Comparison of ENCODE assay signal across 23 mouse cellular contexts in genomic region chr6:55647771-55648280, GRCm38 (mm10). TPM values are rescaled to one million over a fixed set of nuclear protein-coding genes. Genes with fewer than 3 reads are reported as not detected.
DNase-seq lines count a peak whose midpoint lies in the region; ATAC-seq and TF ChIP-seq lines count a peak whose summit lies in the region.
"Had no signal": no experiment of that assay in that cellular context is flagged by ENCODE, and none has a peak within 500 bp of the region (broad histone marks: within the 10 kb centered on the region; RNA-seq: fewer than 3 reads in every experiment).

No protein-coding gene starts in this region.

- ATAC-seq in midbrain, embryonic 14.5 days (ENCODE audit: low FRiP score, low TSS enrichment) = no peak
- ATAC-seq in midbrain, embryonic 11.5 days (ENCODE audit: low FRiP score) = no peak
- ATAC-seq in forebrain, postnatal 0 days = peak; percentile 44
- peak; percentile 46; the same call in 1 of the 2 replicates for ATAC-seq in midbrain, embryonic 16.5 days
- ATAC-seq in erythroblast, adult 5-6 weeks (replicated peaks; ENCODE audit: low FRiP score, poor library complexity, severe bottlenecking) = no peak
- ATAC-seq: intestine, embryonic 15.5 days; lung, postnatal 0 days had no signal

- DNase-seq in heart, adult 8-10 months (ENCODE audit: low spot score) = peak; percentile 14
- no peak for DNase-seq in heart, postnatal 4 days
- DNase-seq in midbrain, embryonic 14.5 days = peak; percentile 17
- no peak for DNase-seq in midbrain, embryonic 11.5 days (ENCODE audit: low spot score, missing footprints)
- peak; percentile 46 for DNase-seq in forebrain, postnatal 0 days
- no peak for DNase-seq in cerebellum, adult 11 months
- DNase-seq: cerebellum, adult 9-11 months; kidney, postnatal 4 days had no signal

- 42% methylated on average over 8 of the region's 8 CpGs for WGBS in midbrain, embryonic 14.5 days
- WGBS in midbrain, embryonic 11.5 days = 70% methylated on average over 8 of the region's 8 CpGs
- 20% methylated on average over 8 of the region's 8 CpGs for WGBS in forebrain, postnatal 0 days
- 45% methylated on average over 8 of the region's 8 CpGs for WGBS in midbrain, embryonic 16.5 days

- no peak overlapping the region for H3K4me2 ChIP-seq in midbrain, embryonic 14.5 days (ENCODE audit: low read length)
- H3K4me2 ChIP-seq in midbrain, embryonic 11.5 days = no peak overlapping the region
- no peak overlapping the region for H3K4me2 ChIP-seq in forebrain, postnatal 0 days (ENCODE audit: low read depth)
- no peak overlapping the region for H3K4me2 ChIP-seq in midbrain, embryonic 16.5 days (ENCODE audit: low read length)
- H3K4me2 ChIP-seq: intestine, embryonic 15.5 days; kidney, embryonic 15.5 days; neural tube, embryonic 12.5 days had no signal

- TF ChIP-seq CTCF in forebrain, postnatal 0 days (IDR thresholded peaks at IDR 0.05; ENCODE audit: low read depth) = no peak

- no peak overlapping the region for H3K9ac ChIP-seq in midbrain, embryonic 14.5 days (replicated peaks; ENCODE audit: low read length)
- H3K9ac ChIP-seq in midbrain, embryonic 11.5 days (ENCODE audit: low read length) = no peak overlapping the region
- no peak overlapping the region for H3K9ac ChIP-seq in forebrain, postnatal 0 days
- no peak overlapping the region for H3K9ac ChIP-seq in midbrain, embryonic 16.5 days (ENCODE audit: low read depth, low read length)
- H3K9ac ChIP-seq: intestine, embryonic 15.5 days; kidney, embryonic 15.5 days; neural tube, embryonic 12.5 days had no signal

- H3K27ac ChIP-seq in midbrain, embryonic 14.5 days (replicated peaks; ENCODE audit: low read depth, low read length) = peak overlapping the region; percentile 17; the same call in 1 of the 2 replicates
- no peak overlapping the region for H3K27ac ChIP-seq in midbrain, embryonic 11.5 days (ENCODE audit: low read depth, low read length)
- H3K27ac ChIP-seq in forebrain, postnatal 0 days (ENCODE audit: low read depth, low read length) = peak overlapping the region; percentile 85
- no peak overlapping the region for H3K27ac ChIP-seq in midbrain, embryonic 16.5 days (ENCODE audit: low read length)
- H3K27ac ChIP-seq: kidney, embryonic 15.5 days; neural tube, embryonic 12.5 days; stomach, postnatal 0 days had no signal

- no peaks in the 10 kb centered on the region for H3K27me3 ChIP-seq in midbrain, embryonic 14.5 days (ENCODE audit: control insufficient read depth, insufficient read depth, low read length)
- no peaks in the 10 kb centered on the region for H3K27me3 ChIP-seq in midbrain, embryonic 11.5 days (ENCODE audit: control insufficient read depth, insufficient read depth, low read length)
- H3K27me3 ChIP-seq in forebrain, postnatal 0 days (ENCODE audit: insufficient read depth, low read length) = no peaks in the 10 kb centered on the region
- no peaks in the 10 kb centered on the region for H3K27me3 ChIP-seq in midbrain, embryonic 16.5 days (ENCODE audit: control insufficient read depth, insufficient read depth, low read depth, low read length)
- H3K27me3 ChIP-seq: CH12.LX; intestine, embryonic 15.5 days; kidney, embryonic 15.5 days; neural tube, embryonic 12.5 days had no signal

- no peak overlapping the region for H3K4me3 ChIP-seq in midbrain, embryonic 14.5 days (replicated peaks; ENCODE audit: low read depth, low read length)
- H3K4me3 ChIP-seq in midbrain, embryonic 11.5 days (ENCODE audit: low read depth, low read length) = no peak overlapping the region
- H3K4me3 ChIP-seq in forebrain, postnatal 0 days (ENCODE audit: low read depth, low read length) = no peak overlapping the region
- H3K4me3 ChIP-seq in midbrain, embryonic 16.5 days (ENCODE audit: low read depth, low read length) = no peak overlapping the region
- H3K4me3 ChIP-seq: erythroblast, embryonic 14.5 days; intestine, embryonic 15.5 days; kidney, embryonic 15.5 days; neural tube, embryonic 12.5 days had no signal

- no peaks in the 10 kb centered on the region for H3K9me3 ChIP-seq in midbrain, embryonic 14.5 days (ENCODE audit: control insufficient read depth, low read length)
- H3K9me3 ChIP-seq in midbrain, embryonic 11.5 days (ENCODE audit: control insufficient read depth, low read length) = no peaks in the 10 kb centered on the region
- no peaks in the 10 kb centered on the region for H3K9me3 ChIP-seq in forebrain, postnatal 0 days (ENCODE audit: low read length)
- no peaks in the 10 kb centered on the region for H3K9me3 ChIP-seq in midbrain, embryonic 16.5 days (replicated peaks; ENCODE audit: control insufficient read depth, low read length, poor library complexity, severe bottlenecking)
- H3K9me3 ChIP-seq: intestine, embryonic 15.5 days; kidney, embryonic 15.5 days; neural tube, embryonic 12.5 days had no signal

- H3K36me3 ChIP-seq in midbrain, embryonic 14.5 days (ENCODE audit: control insufficient read depth, insufficient read depth, low read length) = no peaks in the 10 kb centered on the region
- no peaks in the 10 kb centered on the region for H3K36me3 ChIP-seq in midbrain, embryonic 11.5 days (ENCODE audit: control insufficient read depth, insufficient read depth, low read length)
- H3K36me3 ChIP-seq in forebrain, postnatal 0 days (ENCODE audit: insufficient read depth) = no peaks in the 10 kb centered on the region
- H3K36me3 ChIP-seq in midbrain, embryonic 16.5 days (ENCODE audit: control insufficient read depth, insufficient read depth, low read length) = no peaks in the 10 kb centered on the region
- H3K36me3 ChIP-seq: intestine, embryonic 15.5 days; kidney, embryonic 15.5 days; neural tube, embryonic 12.5 days had no signal

- peaks cover 28% of the 10 kb centered on the region for H3K4me1 ChIP-seq in midbrain, embryonic 14.5 days (ENCODE audit: control insufficient read depth, insufficient read depth, low read length)
- H3K4me1 ChIP-seq in midbrain, embryonic 11.5 days (ENCODE audit: control insufficient read depth, insufficient read depth, low read length) = peaks cover 6% of the 10 kb centered on the region; the same call in 1 of the 2 replicates
- peaks cover 4% of the 10 kb centered on the region; the same call in 1 of the 2 replicates for H3K4me1 ChIP-seq in forebrain, postnatal 0 days (ENCODE audit: insufficient read depth)
- H3K4me1 ChIP-seq in midbrain, embryonic 16.5 days (ENCODE audit: control insufficient read depth, insufficient read depth, low read length) = peaks cover 21% of the 10 kb centered on the region

RNA-seq across cellular contexts. Expression of gene Neurod6, which starts 33.2 kb away (rescaled TPM):
- total RNA-seq in heart, adult 8-10 months (2022) = not detected
- not detected for total RNA-seq in heart, postnatal 4 days (2021)
- 18.7 and 21.9 TPM in 2 replicates for polyA plus RNA-seq in midbrain, embryonic 14.5 days (2014; fragmentation: Nextera tagmentation; extraction: Ambion mirVana)
- polyA plus RNA-seq in midbrain, embryonic 11.5 days (2014; fragmentation: Nextera tagmentation; extraction: Ambion mirVana) = 0.31 TPM in 1 of 2 replicates, not detected in the other
- total RNA-seq in forebrain, postnatal 0 days (2014; rRNA removed) = 189 and 251 TPM in 2 replicates
- polyA plus RNA-seq in forebrain, postnatal 0 days (2015; fragmentation: Nextera tagmentation; extraction: Ambion mirVana) = 238 and 397 TPM in 2 replicates
- polyA plus RNA-seq in midbrain, embryonic 16.5 days (2015; fragmentation: Nextera tagmentation; extraction: Ambion mirVana) = 13.5 and 18.3 TPM in 2 replicates
- not detected in 2 replicates for total RNA-seq in erythroblast, adult 5-6 weeks (2015; ENCODE audit: low replicate concordance)
- total RNA-seq in erythroblast, adult 5-6 weeks (2017; ENCODE audit: low replicate concordance) = not detected in 2 replicates
- total RNA-seq: CH12.LX; hematopoietic stem cell, adult 5-6 weeks; MEL; monocyte, adult 5-6 weeks had no signal
- polyA plus RNA-seq: erythroblast, embryonic 14.5 days; gonadal fat pad, adult 2 months; heart, embryonic 14.5 days; intestine, embryonic 15.5 days; kidney, embryonic 15.5 days; liver, embryonic 16.5 days; lung, postnatal 0 days had no signal

Comparison
In these comparisons a context has a peak if more than half of its experiments do, and no peak if none do; other contexts are left out.
1. DNase-seq: peak in heart, adult 8-10 months (single experiment), midbrain, embryonic 14.5 days (single experiment) and forebrain, postnatal 0 days (single experiment); none in heart, postnatal 4 days (single experiment), midbrain, embryonic 11.5 days (single experiment) and cerebellum, adult 11 months (single experiment).
2. ATAC-seq: peak in forebrain, postnatal 0 days (single experiment) and midbrain, embryonic 16.5 days (single experiment); none in midbrain, embryonic 14.5 days (single experiment), midbrain, embryonic 11.5 days (single experiment) and erythroblast, adult 5-6 weeks (single experiment).
3. H3K27ac ChIP-seq: peak in midbrain, embryonic 14.5 days (single experiment) and forebrain, postnatal 0 days (single experiment); none in midbrain, embryonic 11.5 days (single experiment) and midbrain, embryonic 16.5 days (single experiment).
4. RNA of gene Neurod6, which starts 33.2 kb away (total RNA-seq): 189 to 251 TPM in forebrain, postnatal 0 days; not detected in heart, adult 8-10 months, not detected in heart, postnatal 4 days and not detected in erythroblast, adult 5-6 weeks; every median in the first group is over 100 times any median in the second.